Mouse (Mus musculus): ENCODE data around the gene Magi1. TPM values are rescaled to one million over a fixed set of nuclear protein-coding genes. Genes with fewer than 3 reads are reported as not detected.

The Magi1 gene
- polyA plus RNA-seq, 1 experiment from 2014 or later, result 31.4 TPM

DNA sequence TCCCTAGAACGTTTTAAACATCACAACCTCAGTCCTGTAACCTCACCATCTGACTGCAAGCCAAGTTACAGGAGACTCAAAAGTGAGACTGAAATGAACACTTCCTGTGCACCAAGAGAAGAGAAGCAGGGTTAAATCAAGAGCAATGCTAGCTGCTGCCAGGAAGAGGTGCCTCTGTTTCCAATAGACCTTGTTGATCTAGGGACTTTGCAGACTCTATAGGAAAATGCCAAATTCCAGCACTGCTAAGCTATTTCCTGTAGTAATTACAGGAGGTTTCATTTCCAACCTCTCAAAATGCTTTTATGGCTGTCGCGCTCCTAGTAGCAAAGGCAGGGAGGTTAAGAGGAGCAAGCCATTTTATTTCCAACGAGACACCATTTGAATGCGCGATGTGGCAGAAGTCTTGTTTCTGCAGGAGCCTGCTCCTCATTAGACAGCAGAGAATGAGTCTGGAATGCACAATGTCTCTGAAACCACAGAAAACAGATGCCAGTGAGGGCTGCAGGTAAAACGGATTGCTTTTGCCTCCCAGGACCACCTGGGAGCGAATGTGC, 222.2 kb downstream of the Magi1 start:
- Histone ChIP-seq H3K9me3 (ENCODE audit: control insufficient read depth, low read length) (no peaks in the 10 kb centered on the region), H3K4me3 (ENCODE audit: low read depth, low read length) (no peak overlapping the region), H3K9ac (replicated peaks; ENCODE audit: low read depth, low read length) (no peak overlapping the region), H3K27ac (ENCODE audit: low read depth, low read length) (no peak overlapping the region), H3K4me2 (ENCODE audit: low read depth, low read length) (no peak overlapping the region), H3K4me1 (ENCODE audit: control insufficient read depth, insufficient read depth, low read length) (no peaks in the 10 kb centered on the region), H3K36me3 (ENCODE audit: control insufficient read depth, insufficient read depth, low read length) (no peaks in the 10 kb centered on the region), H3K27me3 (ENCODE audit: control insufficient read depth, insufficient read depth, low read length) (no peaks in the 10 kb centered on the region)
- 51% methylated on average over 8 of the region's 8 CpGs for WGBS
- ATAC-seq (ENCODE audit: low read depth), result no peak

DNA sequence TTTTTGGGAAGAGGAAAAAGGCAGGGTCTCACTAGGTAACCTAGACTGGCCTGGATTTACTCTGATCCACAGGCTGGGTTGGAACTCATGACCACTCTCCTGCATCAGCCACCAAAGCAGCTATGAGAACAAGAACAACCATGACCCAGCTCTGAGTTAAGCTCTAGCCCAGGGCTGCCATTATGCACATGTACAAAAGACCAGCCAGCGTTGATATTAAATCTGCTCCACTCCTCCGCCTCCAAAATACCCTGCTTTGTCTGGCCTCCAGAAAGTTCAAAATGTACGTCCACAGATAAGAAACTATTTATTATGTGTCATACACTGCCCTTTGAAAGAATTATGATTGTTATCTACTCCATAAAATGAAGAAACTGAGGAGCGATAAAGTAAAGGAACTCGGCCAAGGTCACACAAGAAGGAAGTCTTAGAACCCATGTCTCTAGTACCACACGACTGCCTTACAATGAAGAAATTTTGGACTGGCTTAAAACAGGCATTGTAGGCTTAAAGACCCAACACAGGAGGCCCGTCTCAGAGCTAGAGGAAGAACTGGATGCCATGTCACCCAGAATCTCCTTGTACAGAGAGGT, 223.0 kb downstream of the Magi1 start:
- Histone ChIP-seq H3K27me3 (ENCODE audit: control insufficient read depth, insufficient read depth, low read length) (no peaks in the 10 kb centered on the region), H3K9me3 (ENCODE audit: control insufficient read depth, low read length) (no peaks in the 10 kb centered on the region), H3K36me3 (ENCODE audit: control insufficient read depth, insufficient read depth, low read length) (no peaks in the 10 kb centered on the region), H3K27ac (ENCODE audit: low read depth, low read length) (no peak overlapping the region), H3K4me3 (ENCODE audit: low read depth, low read length) (no peak overlapping the region), H3K4me2 (ENCODE audit: low read depth, low read length) (no peak overlapping the region), H3K4me1 (ENCODE audit: control insufficient read depth, insufficient read depth, low read length) (no peaks in the 10 kb centered on the region), H3K9ac (replicated peaks; ENCODE audit: low read depth, low read length) (no peak overlapping the region)
- WGBS, result 93% methylated on average over 7 of the region's 7 CpGs
- ATAC-seq (ENCODE audit: low read depth), result no peak

DNA sequence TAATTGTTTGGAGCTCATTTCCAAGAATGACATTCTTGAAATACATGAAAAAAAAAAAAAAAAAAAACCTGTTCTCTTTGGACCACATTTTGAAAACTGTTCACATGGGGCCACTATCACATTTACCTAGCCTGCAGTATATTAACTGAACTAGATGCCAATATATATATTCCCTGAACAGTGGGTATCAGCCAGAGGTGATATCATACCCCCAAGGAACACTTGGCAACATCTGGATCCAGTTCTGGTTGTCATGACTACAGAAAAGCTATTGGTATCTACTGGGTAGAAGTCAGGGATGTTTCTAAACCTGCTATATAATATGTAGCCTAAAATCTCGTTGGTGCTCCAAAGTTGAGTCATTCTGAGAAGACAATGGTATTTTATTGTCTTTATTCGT, 224.6 kb downstream of the Magi1 start:
- WGBS, result 81% methylated on average over 2 of the region's 2 CpGs
- Histone ChIP-seq H3K27me3 (ENCODE audit: control insufficient read depth, insufficient read depth, low read length) (no peaks in the 10 kb centered on the region), H3K36me3 (ENCODE audit: control insufficient read depth, insufficient read depth, low read length) (no peaks in the 10 kb centered on the region), H3K9me3 (ENCODE audit: control insufficient read depth, low read length) (no peaks in the 10 kb centered on the region), H3K4me3 (ENCODE audit: low read depth, low read length) (no peak overlapping the region), H3K9ac (replicated peaks; ENCODE audit: low read depth, low read length) (no peak overlapping the region), H3K4me2 (ENCODE audit: low read depth, low read length) (no peak overlapping the region), H3K27ac (ENCODE audit: low read depth, low read length) (no peak overlapping the region), H3K4me1 (ENCODE audit: control insufficient read depth, insufficient read depth, low read length) (no peaks in the 10 kb centered on the region)
- no peak for ATAC-seq (ENCODE audit: low read depth)

DNA sequence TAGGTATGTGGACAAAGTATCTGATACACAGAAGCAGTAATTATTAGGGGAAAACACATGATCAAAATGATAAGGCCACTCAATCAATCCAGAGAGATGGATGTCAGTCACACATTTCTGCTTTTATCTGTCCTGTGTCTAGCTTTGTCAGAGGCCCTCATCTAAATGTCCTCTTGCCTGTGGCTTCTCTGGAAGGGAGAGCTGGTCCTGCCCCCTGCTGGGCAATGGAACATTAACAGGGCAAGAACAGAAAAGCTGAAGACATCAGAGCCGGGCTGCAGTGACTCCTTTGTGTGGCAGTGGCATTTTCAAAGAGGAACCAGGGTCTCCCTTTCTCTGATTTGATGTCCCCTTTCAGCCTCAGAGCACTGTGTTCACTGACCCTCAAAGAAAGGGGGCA, 229.8 kb downstream of the Magi1 start:
- Histone ChIP-seq H3K9ac (replicated peaks; ENCODE audit: low read depth, low read length) (no peak overlapping the region), H3K4me2 (ENCODE audit: low read depth, low read length) (no peak overlapping the region), H3K4me3 (ENCODE audit: low read depth, low read length) (no peak overlapping the region), H3K27me3 (ENCODE audit: control insufficient read depth, insufficient read depth, low read length) (no peaks in the 10 kb centered on the region), H3K9me3 (ENCODE audit: control insufficient read depth, low read length) (no peaks in the 10 kb centered on the region), H3K4me1 (ENCODE audit: control insufficient read depth, insufficient read depth, low read length) (no peaks in the 10 kb centered on the region), H3K36me3 (ENCODE audit: control insufficient read depth, insufficient read depth, low read length) (no peaks in the 10 kb centered on the region), H3K27ac (ENCODE audit: low read depth, low read length) (no peak overlapping the region)
- 14% methylated on average over 1 of the region's 1 CpGs for WGBS
- no peak for ATAC-seq (ENCODE audit: low read depth)

DNA sequence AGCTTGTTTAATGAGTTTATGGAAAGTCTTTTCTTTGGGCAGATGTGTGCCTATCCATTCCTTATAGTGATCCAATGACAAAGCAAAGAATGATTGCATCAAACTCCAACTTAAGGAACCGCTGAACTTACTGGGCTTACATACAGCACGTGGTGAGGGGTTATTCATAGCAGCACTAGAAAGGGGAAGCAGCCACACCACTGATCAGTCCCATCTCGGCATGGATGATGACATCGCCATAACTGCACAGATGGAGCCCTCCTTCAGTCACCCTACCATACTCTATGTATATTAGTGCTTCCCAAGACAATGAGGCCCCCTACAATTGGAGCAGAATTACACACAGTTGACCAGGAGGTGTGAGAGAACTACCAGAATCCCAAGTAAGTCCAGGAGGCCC, 238.5 kb downstream of the Magi1 start:
- no peak for ATAC-seq (ENCODE audit: low read depth)
- no peaks in the 10 kb centered on the region for H3K36me3 ChIP-seq (ENCODE audit: control insufficient read depth, insufficient read depth, low read length)
- H3K9me3 ChIP-seq (ENCODE audit: control insufficient read depth, low read length), result no peaks in the 10 kb centered on the region
- H3K27me3 ChIP-seq (ENCODE audit: control insufficient read depth, insufficient read depth, low read length), result no peaks in the 10 kb centered on the region
- 91% methylated on average over 4 of the region's 4 CpGs for WGBS
- no peak overlapping the region for H3K4me2 ChIP-seq (ENCODE audit: low read depth, low read length)
- no peak overlapping the region for H3K9ac ChIP-seq (replicated peaks; ENCODE audit: low read depth, low read length)
- no peaks in the 10 kb centered on the region for H3K4me1 ChIP-seq (ENCODE audit: control insufficient read depth, insufficient read depth, low read length)
- no peak overlapping the region for H3K27ac ChIP-seq (ENCODE audit: low read depth, low read length)
- no peak overlapping the region for H3K4me3 ChIP-seq (ENCODE audit: low read depth, low read length)

DNA sequence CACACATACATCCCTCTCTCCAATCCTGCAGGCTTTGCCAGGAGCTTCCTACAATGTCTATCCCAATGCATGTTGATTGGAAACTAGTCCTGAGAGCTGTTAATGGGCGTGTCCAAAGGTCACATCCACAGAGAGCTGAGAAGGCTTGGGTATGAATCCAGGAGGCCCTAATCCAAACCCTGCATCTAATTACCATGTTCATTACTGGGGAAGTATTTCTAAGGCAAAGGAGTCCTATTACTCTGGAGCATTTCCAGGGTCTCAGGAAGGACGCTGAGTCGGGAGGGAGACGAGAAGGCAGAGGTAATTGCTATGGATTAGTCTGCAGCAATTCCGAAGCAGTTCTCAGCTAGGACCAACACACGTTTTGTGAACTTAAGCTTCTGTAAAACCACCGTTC, 240.3 kb downstream of the Magi1 start:
- no peak for ATAC-seq (ENCODE audit: low read depth)
- 61% methylated on average over 7 of the region's 7 CpGs for WGBS

DNA sequence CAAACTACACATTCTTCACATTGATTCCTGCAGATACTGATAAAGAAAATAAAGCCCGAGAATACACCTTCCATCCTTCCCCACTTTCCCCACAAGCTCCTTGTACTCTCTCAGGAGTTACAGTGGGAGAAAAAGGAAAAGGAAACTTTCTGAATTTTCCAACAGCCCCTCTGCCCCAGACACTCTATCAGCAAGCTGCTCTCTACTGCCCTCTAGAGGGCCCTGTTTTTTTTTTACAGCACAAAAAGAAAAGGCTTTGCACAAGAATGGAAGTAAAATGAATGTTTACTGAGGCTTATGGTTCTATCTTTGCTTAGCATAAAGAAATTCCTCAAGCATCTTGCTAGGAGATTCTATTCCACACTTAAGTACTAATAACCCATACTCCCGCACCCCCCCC, 243.6 kb downstream of the Magi1 start:
- 65% methylated on average over 2 of the region's 2 CpGs for WGBS

More for the DNA sequence above, 240.3 kb downstream of the Magi1 start:
- Histone ChIP-seq H3K4me2 (ENCODE audit: low read depth, low read length) (no peak overlapping the region), H3K4me1 (ENCODE audit: control insufficient read depth, insufficient read depth, low read length) (no peaks in the 10 kb centered on the region), H3K27me3 (ENCODE audit: control insufficient read depth, insufficient read depth, low read length) (no peaks in the 10 kb centered on the region), H3K9me3 (ENCODE audit: control insufficient read depth, low read length) (no peaks in the 10 kb centered on the region), H3K36me3 (ENCODE audit: control insufficient read depth, insufficient read depth, low read length) (no peaks in the 10 kb centered on the region), H3K27ac (ENCODE audit: low read depth, low read length) (no peak overlapping the region), H3K4me3 (ENCODE audit: low read depth, low read length) (no peak overlapping the region), H3K9ac (replicated peaks; ENCODE audit: low read depth, low read length) (no peak overlapping the region)

DNA sequence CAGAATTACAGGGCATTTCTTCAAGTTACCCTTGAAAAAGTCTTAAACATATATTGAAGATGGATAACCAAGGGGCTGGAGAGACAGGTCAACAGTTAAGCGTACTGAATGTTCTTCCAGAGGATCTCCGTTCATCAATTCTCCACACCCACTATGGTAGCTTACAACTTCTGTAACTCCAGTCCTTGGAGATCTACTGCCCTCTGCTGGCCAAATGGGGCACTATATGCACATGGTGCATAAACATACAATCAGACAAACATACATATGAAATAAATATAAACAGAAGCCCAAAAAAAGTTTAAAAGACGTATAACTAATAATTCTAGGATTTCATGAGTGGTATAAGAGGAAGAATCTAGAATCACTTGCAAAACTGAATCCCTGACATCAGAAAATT, 244.8 kb downstream of the Magi1 start:
- no peaks in the 10 kb centered on the region for H3K27me3 ChIP-seq (ENCODE audit: control insufficient read depth, insufficient read depth, low read length)
- H3K36me3 ChIP-seq (ENCODE audit: control insufficient read depth, insufficient read depth, low read length), result no peaks in the 10 kb centered on the region
- no peaks in the 10 kb centered on the region for H3K4me1 ChIP-seq (ENCODE audit: control insufficient read depth, insufficient read depth, low read length)
- no peak overlapping the region for H3K27ac ChIP-seq (ENCODE audit: low read depth, low read length)
- ATAC-seq (ENCODE audit: low read depth), result no peak
- WGBS, result 96% methylated on average over 3 of the region's 3 CpGs
- no peaks in the 10 kb centered on the region for H3K9me3 ChIP-seq (ENCODE audit: control insufficient read depth, low read length)
- no peak overlapping the region for H3K4me2 ChIP-seq (ENCODE audit: low read depth, low read length)
- no peak overlapping the region for H3K9ac ChIP-seq (replicated peaks; ENCODE audit: low read depth, low read length)
- H3K4me3 ChIP-seq (ENCODE audit: low read depth, low read length), result no peak overlapping the region

More for the DNA sequence above, 243.6 kb downstream of the Magi1 start:
- H3K9me3 ChIP-seq (ENCODE audit: control insufficient read depth, low read length), result no peaks in the 10 kb centered on the region
- ATAC-seq (ENCODE audit: low read depth), result no peak
- H3K4me2 ChIP-seq (ENCODE audit: low read depth, low read length), result no peak overlapping the region
- no peak overlapping the region for H3K9ac ChIP-seq (replicated peaks; ENCODE audit: low read depth, low read length)
- no peaks in the 10 kb centered on the region for H3K27me3 ChIP-seq (ENCODE audit: control insufficient read depth, insufficient read depth, low read length)
- H3K4me3 ChIP-seq (ENCODE audit: low read depth, low read length), result no peak overlapping the region
- no peaks in the 10 kb centered on the region for H3K36me3 ChIP-seq (ENCODE audit: control insufficient read depth, insufficient read depth, low read length)
- H3K27ac ChIP-seq (ENCODE audit: low read depth, low read length), result no peak overlapping the region
- no peaks in the 10 kb centered on the region for H3K4me1 ChIP-seq (ENCODE audit: control insufficient read depth, insufficient read depth, low read length)

DNA sequence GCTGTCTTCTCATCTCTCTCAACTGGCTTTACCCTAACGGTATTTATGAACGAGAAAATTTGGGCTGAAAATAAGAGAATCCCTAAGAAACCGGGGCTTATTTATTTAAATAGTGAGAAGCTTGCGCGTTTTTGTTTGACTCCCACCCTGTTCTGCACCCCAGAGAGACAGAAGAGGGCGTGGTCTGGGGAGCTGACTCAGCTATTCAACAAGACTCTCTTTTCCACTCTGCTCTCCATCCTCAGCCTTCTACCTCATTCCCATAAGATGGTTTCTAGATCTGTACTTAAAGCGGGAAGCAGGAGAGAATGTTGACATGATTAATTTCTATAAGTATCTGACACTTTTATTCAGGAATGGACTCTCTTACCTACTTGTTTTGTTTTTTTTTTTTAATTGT, 247.2 kb downstream of the Magi1 start:
- H3K27me3 ChIP-seq (ENCODE audit: control insufficient read depth, insufficient read depth, low read length), result no peaks in the 10 kb centered on the region
- H3K9me3 ChIP-seq (ENCODE audit: control insufficient read depth, low read length), result no peaks in the 10 kb centered on the region
- no peaks in the 10 kb centered on the region for H3K36me3 ChIP-seq (ENCODE audit: control insufficient read depth, insufficient read depth, low read length)
- no peak for ATAC-seq (ENCODE audit: low read depth)
- WGBS, result 78% methylated on average over 7 of the region's 7 CpGs
- no peak overlapping the region for H3K4me3 ChIP-seq (ENCODE audit: low read depth, low read length)
- no peaks in the 10 kb centered on the region for H3K4me1 ChIP-seq (ENCODE audit: control insufficient read depth, insufficient read depth, low read length)
- no peak overlapping the region for H3K9ac ChIP-seq (replicated peaks; ENCODE audit: low read depth, low read length)
- H3K27ac ChIP-seq (ENCODE audit: low read depth, low read length), result no peak overlapping the region
- H3K4me2 ChIP-seq (ENCODE audit: low read depth, low read length), result no peak overlapping the region
